Mouse (Mus musculus) spleen, adult 2 months (tissue): ENCODE data around the gene Aldh4a1.

Experiments
- CTCF ChIP-seq: fragments of 200-500 bp; IDR thresholded peaks from 2 replicates; pipeline ENCODE4 v1.5.1; 2011; ENCODE audit warnings: mild to moderate bottlenecking, inconsistent platforms; ENCODE audit not compliant: insufficient read depth, insufficient read length, insufficient replicate concordance; ENCODE audit errors: extremely low read depth
- POLR2A ChIP-seq: fragments of 200-500 bp; IDR thresholded peaks from 2 replicates; pipeline ENCODE4 v1.6.1; 2011; ENCODE audit warnings: low read depth, low read length, inconsistent platforms

DNA sequence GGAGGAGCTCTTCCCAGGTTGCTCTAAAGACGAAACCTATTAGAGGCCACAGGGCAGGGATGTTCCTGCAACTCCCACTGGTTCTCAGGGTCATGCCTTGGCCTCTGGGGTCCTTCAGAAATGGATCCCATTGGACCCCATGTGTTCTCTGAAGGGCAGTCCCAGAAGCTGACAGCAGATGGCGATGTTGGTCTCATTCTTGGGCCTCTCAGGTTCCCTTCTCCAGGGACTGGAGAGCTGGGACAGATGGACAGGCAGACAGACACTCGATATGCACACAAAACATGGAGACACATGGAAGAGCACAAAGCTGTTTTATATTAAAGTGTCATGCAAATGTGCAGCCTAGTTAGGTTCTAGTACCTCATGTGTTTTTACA, 62.0 kb downstream of the Aldh4a1 start:
- TF ChIP-seq POLR2A (no peak), CTCF (peak; percentile 63; the same call in 1 of the 2 replicates)
